Mouse (Mus musculus) CD8-positive naive resting alpha-beta T cell, adult 2 months (primary cell): ENCODE results near the gene Efl1.
"Not testable (repeated sequence)": the region's sequence is repeated elsewhere in the genome, so short reads cannot be mapped to it uniquely, and the experiment has no call there.

Experiments
- DNase-seq, 2 experiments: peaks; one replicate each; pipeline ENCODE4 v3.0.0; 2022; ENCODE audit warnings: low read depth in 2 of 2, low spot score in 2 of 2

Gene Efl1

DNA sequence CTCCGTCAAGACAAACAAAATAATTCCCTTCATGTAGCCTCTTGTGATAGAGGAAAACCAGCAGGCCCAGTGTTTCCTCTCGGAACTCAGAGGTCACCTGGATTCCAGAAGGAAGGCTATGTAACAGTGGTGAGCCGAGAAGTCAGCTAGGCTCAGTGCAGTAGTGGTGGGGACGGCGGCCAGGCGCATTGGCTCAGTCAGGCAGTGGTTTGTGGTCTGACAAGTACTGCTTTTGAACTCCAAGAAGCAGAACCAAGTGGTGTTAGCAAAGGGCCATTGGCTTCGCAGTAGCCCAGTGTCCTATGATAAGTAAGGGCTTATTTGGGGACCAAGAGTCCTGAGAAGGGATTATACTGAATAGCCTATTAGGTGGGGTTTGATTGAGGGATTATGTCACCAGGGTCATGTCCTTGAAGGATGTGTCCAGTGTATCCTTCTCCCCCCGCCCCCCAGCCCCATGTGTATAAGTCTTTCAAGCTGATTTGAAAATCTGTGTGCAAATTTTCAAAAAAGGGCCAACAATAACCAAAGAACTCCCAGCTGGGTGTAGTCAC lies 107.3 kb downstream of the Efl1 start:
- DNase-seq, result no peak

- no peak for DNase-seq
Measured at GRCm38 (mm10) chr7:82758521-82758920, 110.1 kb downstream of the Efl1 start.

- DNase-seq, result no peak
Measured at GRCm38 (mm10) chr7:82759091-82759490, 110.7 kb downstream of the Efl1 start.

DNA sequence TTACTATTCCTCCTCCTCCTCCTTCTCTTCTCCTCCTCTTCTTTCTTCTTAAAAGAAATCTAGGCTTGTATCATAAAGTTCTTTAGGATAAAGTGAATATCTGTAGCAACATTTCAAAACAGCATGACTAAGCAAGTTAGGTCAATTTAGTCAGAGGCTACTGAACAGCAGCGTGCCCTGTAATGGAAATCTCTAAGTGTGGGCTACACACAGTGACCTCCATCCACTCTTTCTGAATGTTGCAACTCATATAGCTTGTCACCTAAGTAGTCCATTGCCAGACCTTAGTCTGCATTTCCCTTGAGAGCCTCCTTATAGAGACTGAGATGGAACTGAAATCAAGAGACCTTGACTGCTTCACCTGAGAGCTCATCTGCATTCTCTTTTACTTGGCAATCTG lies 116.5 kb downstream of the Efl1 start:
- DNase-seq, result no peak

GRCm38 (mm10) chr7:82766623-82767022 lies 118.2 kb downstream of the Efl1 start:
- no peak for DNase-seq

DNA sequence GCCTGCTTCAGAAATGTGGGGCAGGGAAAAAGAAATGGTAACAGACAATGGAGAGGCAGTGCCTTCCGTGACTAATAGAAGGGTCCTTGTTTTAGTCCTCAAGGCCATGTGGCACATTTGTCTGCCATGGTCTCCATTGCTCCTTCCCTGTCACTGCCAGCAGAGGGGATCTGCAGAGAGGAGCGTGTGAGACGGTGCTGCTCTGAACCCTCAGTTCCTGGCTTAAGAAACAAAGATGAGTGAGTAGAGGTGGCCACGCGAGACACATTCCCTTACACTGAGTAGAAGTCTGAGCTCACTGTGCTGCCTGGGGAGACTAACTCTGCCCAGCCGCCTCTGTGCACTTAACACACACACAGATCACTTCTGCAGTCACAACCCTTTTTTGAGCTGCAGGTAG lies 121.8 kb downstream of the Efl1 start:
- no peak for DNase-seq

GRCm38 (mm10) chr7:82770957-82771660 lies 122.7 kb downstream of the Efl1 start:
- not testable (repeated sequence) for DNase-seq

DNA sequence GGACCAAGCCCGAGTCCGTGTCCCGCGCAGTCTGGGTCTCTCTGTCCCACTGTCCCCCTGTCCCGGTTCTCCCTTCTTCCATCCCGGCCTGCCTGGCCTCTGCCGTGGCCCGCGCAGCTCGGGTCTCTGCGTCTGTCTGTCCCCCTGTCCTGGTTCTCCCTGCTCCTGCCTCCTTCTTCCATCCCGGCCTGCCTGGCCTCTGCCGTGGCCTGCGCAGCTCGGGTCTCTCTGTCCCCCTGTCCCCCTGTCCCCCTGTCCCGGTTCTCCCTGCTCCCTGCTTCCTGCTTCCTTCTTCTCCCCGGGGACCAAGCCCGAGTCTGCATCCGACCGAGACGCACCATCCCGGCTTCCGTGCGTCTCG lies 123.2 kb downstream of the Efl1 start:
- DNase-seq, result not testable (repeated sequence)

DNA sequence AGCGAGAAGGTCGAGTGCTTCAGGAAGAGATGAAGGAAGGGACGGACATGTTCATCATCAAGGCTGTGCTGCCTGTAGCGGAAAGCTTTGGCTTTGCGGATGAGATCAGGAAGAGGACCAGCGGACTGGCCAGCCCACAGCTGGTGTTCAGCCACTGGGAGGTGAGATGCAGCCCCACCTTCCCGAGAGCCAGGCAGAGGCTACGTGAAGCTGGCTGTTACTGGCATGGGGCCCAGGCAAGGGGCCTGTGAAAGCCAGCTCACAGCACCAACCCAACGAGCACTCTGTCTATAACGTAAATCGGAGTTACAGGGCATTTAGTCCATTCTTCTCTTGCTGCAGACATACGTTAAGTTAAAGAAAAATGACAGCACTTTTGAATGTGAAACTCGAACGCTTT lies 124.1 kb downstream of the Efl1 start:
- no peak for DNase-seq

DNA sequence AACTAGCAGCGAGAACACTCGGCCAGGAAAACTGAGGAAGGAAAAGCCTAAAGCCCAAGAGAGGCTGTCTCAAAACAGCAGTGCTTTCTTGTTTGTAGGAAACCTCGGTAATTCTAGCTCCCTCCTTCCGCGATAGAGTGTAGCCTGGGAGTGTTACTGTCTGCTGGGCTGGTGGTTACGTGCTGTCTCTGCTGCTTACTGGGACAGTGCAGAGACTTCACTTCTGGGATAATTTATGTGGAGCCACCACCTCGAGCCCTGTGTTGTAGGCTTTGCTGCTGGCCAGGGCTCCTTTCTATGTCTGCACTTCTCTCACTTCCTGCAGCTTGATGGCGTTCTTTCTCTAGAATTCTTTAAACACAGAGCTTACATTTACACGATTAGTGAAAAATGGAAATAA lies 124.7 kb downstream of the Efl1 start:
- DNase-seq, result peak; percentile 2 to 5

- peak; percentile 32 to 43 for DNase-seq
Measured at GRCm38 (mm10) chr7:82773884-82774283, 125.5 kb downstream of the Efl1 start.

- DNase-seq, result no peak
Measured at GRCm38 (mm10) chr7:82775090-82775489, 126.7 kb downstream of the Efl1 start.

GRCm38 (mm10) chr7:82783071-82783470 lies 134.7 kb downstream of the Efl1 start:
- DNase-seq, result no peak

GRCm38 (mm10) chr7:82783693-82784092 lies 135.3 kb downstream of the Efl1 start:
- no peak for DNase-seq

DNA sequence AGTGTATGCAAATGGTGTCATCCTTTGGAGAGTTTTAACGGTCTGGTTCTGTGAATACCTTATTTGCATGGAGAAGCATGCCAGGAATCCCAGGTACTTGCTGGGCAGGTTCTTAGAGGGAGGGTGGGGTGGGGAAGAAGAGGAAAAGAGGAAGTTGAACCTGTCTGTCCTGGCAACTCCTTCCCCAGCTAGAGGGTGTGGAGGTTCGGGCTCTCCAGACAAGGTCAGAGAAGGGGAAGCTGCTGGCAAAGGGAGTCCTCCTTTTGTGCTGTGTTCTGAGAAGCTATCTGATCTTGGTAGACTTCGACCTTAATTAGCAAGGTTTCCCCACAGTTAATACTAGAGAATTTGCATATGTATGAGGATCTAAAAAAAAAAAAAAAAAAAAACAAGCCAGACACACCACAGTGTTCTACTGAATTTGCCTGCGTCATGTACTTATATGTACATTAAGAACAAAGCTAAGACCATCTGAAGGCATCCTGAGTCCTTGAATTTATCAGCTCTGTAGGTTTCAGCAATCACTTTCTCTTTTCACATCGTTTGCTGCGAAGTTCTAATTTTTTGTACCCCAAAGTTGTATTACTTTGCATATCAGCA lies 137.0 kb downstream of the Efl1 start:
- DNase-seq, result no peak

GRCm38 (mm10) chr7:82785970-82786647 lies 137.7 kb downstream of the Efl1 start:
- no peak for DNase-seq

DNA sequence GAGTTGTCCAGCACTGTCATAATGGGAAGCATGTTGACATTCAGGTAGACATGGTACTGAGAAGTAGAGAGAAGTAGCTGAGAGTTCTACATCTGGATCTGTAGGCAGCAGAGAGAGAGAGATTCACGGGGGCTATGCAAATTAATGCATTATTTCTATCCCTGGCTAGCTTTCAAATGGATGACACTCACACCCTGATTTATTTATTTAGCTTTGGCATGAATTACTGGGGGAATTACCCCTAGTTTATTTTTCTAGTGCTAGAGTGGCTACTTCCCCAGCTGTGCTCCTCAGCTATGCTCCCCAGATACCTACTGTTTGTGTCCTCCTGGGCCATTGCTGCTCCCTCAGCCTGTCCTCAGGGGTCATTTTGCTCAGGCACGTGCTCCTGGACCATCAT lies 144.2 kb downstream of the Efl1 start:
- DNase-seq, result no peak

DNA sequence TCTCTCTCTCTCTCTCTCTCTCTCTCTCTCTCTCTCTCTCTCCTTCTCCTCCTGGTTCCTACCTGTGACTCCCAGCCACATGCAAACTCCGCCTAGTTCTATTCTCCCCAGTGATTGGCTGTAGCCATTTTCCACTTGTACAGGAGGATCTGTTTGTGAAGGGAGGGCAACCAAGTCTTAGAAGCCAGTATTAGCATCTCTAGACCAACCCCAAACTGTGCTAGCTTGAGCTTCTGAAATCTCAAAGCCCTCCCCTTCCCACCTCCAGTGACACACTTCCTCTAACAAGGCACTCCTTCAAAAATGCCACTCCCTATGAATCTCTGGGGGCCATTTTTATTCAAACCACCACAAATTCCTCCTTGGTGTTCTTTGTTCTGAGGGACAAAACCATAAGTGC lies 144.7 kb downstream of the Efl1 start:
- no peak for DNase-seq

GRCm38 (mm10) chr7:82794542-82794941 lies 146.1 kb downstream of the Efl1 start:
- DNase-seq, result no peak

DNA sequence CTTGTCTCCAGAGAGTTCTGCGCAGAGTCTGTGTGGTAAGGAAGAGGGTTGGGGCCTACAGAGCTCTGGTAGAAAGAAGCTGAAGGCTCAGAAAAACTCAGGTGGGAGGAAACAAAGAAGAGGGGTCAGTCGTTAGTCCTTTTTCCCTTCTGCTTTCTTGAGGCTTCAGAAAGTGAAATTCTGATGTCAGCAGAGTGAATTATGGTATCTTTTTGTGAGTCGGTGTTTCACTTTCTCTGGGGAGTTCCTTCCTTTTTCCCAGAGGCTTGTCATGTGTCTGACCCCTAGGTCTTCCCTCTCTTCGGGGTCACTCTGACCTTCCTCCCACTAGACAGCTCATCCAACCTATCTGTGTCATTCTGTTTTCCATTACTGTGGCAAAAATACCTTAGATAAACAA lies 153.8 kb downstream of the Efl1 start:
- DNase-seq, result no peak

DNA sequence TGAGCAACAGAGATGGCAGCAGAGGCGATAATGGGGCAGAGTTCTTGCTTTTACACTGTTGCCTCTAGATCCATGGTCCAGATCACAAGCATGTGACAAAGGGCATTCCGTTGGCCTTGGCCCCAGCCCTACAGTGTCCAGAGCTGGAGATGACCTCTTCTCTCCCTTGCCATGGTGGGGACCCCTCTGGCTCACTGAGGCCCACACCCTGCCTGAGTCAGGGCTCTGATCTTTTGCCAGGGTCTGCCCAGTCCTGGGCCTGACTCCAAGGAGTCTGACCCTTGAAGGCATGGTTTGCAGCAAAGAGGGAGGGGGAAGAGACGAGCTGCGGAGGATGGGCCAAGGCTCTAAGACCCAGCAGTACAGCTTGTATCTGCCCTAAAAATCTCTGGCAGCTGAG lies 159.8 kb downstream of the Efl1 start:
- no peak for DNase-seq

GRCm38 (mm10) chr7:82809126-82809525 lies 160.7 kb downstream of the Efl1 start:
- no peak for DNase-seq
